11 mouse cellular contexts compared by ENCODE assay signal in the genomic region with DNA sequence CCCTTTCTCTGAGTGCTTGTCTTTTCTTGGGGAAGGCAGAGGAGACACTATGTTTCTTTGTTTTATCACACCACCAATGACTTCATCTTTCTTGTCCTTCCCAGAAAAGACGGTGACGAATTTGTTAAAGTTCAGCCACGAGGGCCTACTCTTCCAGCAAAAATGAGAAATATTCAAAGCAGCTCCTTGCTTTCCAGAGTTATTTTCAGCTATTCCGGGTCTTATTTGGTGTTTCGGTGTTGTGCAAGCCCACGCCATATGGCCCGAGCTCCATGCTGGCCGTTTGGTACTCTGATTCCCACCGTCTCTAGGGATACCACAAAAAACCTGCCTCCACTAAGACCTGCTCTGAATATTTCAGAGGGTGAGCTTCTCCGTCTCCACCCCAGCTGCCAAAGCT. TPM values are rescaled to one million over a fixed set of nuclear protein-coding genes. Genes with fewer than 3 reads are reported as not detected.
DNase-seq lines count a peak whose midpoint lies in the region; ATAC-seq and TF ChIP-seq lines count a peak whose summit lies in the region.
"Had no signal": no experiment of that assay in that cellular context is flagged by ENCODE, and none has a peak within 500 bp of the region (broad histone marks: within the 10 kb centered on the region; RNA-seq: fewer than 3 reads in every experiment).

No protein-coding gene starts in this region.

- no peak overlapping the region for H3K4me2 ChIP-seq in hindbrain, postnatal 0 days (ENCODE audit: low read depth, low read length)
- no peak overlapping the region for H3K4me2 ChIP-seq in liver, embryonic 12.5 days
- H3K4me2 ChIP-seq in forebrain, embryonic 15.5 days (replicated peaks) = no peak overlapping the region

- 30% methylated on average over 10 of the region's 10 CpGs for WGBS in hindbrain, postnatal 0 days
- 69% methylated on average over 10 of the region's 10 CpGs for WGBS in liver, embryonic 12.5 days (ENCODE audit: insufficient replicate concordance)
- WGBS in forebrain, embryonic 15.5 days = 44% methylated on average over 10 of the region's 10 CpGs

- no peak for TF ChIP-seq CTCF in hindbrain, postnatal 0 days (IDR thresholded peaks at IDR 0.05; ENCODE audit: low read depth)

- no peaks in the 10 kb centered on the region for H3K9me3 ChIP-seq in hindbrain, postnatal 0 days (ENCODE audit: low read length)
- no peaks in the 10 kb centered on the region for H3K9me3 ChIP-seq in liver, embryonic 12.5 days (replicated peaks)
- no peaks in the 10 kb centered on the region for H3K9me3 ChIP-seq in forebrain, embryonic 15.5 days

- no peaks in the 10 kb centered on the region for H3K36me3 ChIP-seq in hindbrain, postnatal 0 days (ENCODE audit: insufficient read depth, low read length)
- H3K36me3 ChIP-seq in liver, embryonic 12.5 days = no peaks in the 10 kb centered on the region
- H3K36me3 ChIP-seq in forebrain, embryonic 15.5 days = no peaks in the 10 kb centered on the region

- peak overlapping the region; percentile 68; the same call in 1 of the 2 replicates for H3K27ac ChIP-seq in hindbrain, postnatal 0 days
- no peak overlapping the region for H3K27ac ChIP-seq in liver, embryonic 12.5 days
- no peak overlapping the region for H3K27ac ChIP-seq in forebrain, embryonic 15.5 days (replicated peaks)

- no peaks in the 10 kb centered on the region for H3K27me3 ChIP-seq in hindbrain, postnatal 0 days (ENCODE audit: insufficient read depth, low read length)
- peaks cover 25% of the 10 kb centered on the region for H3K27me3 ChIP-seq in liver, embryonic 12.5 days (replicated peaks)
- H3K27me3 ChIP-seq in forebrain, embryonic 15.5 days = no peaks in the 10 kb centered on the region

- DNase-seq in heart, adult 8-10 months (ENCODE audit: low spot score) = peak; percentile 25
- no peak for DNase-seq in heart, postnatal 4 days
- peak; percentile 33 for DNase-seq in 3134 (ENCODE audit: extremely low read depth, insufficient read length, low spot score)
- peak; percentile 44 for DNase-seq in cerebellum, adult 9-11 months
- peak; percentile 63 for DNase-seq in hindbrain, postnatal 0 days (ENCODE audit: low spot score)
- no peak for DNase-seq in thymus, postnatal 14 days
- DNase-seq: gastrocnemius, postnatal 14 days; kidney, adult 18-20 months had no signal

- peaks cover 24% of the 10 kb centered on the region for H3K4me1 ChIP-seq in hindbrain, postnatal 0 days (ENCODE audit: insufficient read depth, low read length)
- H3K4me1 ChIP-seq in liver, embryonic 12.5 days = 0 out of 2 replicates have a peak, but pooled peaks cover 3% of the 10 kb centered on the region
- H3K4me1 ChIP-seq in forebrain, embryonic 15.5 days = peaks cover 23% of the 10 kb centered on the region

- H3K9ac ChIP-seq in hindbrain, postnatal 0 days (replicated peaks; ENCODE audit: low read length) = no peak overlapping the region
- no peak overlapping the region for H3K9ac ChIP-seq in liver, embryonic 12.5 days
- no peak overlapping the region for H3K9ac ChIP-seq in forebrain, embryonic 15.5 days (replicated peaks)

- ATAC-seq in hindbrain, postnatal 0 days = no peak
- no peak for ATAC-seq in liver, embryonic 12.5 days
- no peak for ATAC-seq in forebrain, embryonic 15.5 days (replicated peaks)

- no peak overlapping the region for H3K4me3 ChIP-seq in hindbrain, postnatal 0 days (ENCODE audit: low read length)
- H3K4me3 ChIP-seq in liver, embryonic 12.5 days = no peak overlapping the region
- no peak overlapping the region for H3K4me3 ChIP-seq in forebrain, embryonic 15.5 days

RNA-seq across cellular contexts. Expression of a gene that starts 32.7 kb away (rescaled TPM):
- under 1 TPM; 0.23 to 0.56 (median 0.44) TPM for total RNA-seq in heart, adult 8-10 months (2022)
- not detected for total RNA-seq in heart, postnatal 4 days (2021)
- total RNA-seq in hindbrain, postnatal 0 days (2014; rRNA removed) = 50.2 and 53.9 TPM in 2 replicates
- polyA plus RNA-seq in hindbrain, postnatal 0 days (2015; fragmentation: Nextera tagmentation; extraction: Ambion mirVana) = 44.9 and 45.2 TPM in 2 replicates
- not detected in 2 replicates for polyA plus RNA-seq in liver, embryonic 12.5 days (2016; fragmentation: Nextera tagmentation; extraction: Ambion mirVana)
- polyA plus RNA-seq in forebrain, embryonic 15.5 days (2015; fragmentation: Nextera tagmentation; extraction: Ambion mirVana) = 11.8 and 14.8 TPM in 2 replicates
- total RNA-seq: neutrophil, adult 5-6 weeks had no signal

Comparison
In these comparisons a context has a peak if more than half of its experiments do, and no peak if none do; other contexts are left out.
1. DNase-seq: peak in heart, adult 8-10 months (single experiment), 3134 (single experiment), cerebellum, adult 9-11 months (single experiment) and hindbrain, postnatal 0 days (single experiment); none in heart, postnatal 4 days (single experiment) and thymus, postnatal 14 days (single experiment).
2. RNA of a gene that starts 32.7 kb away (total RNA-seq): 50.2 to 53.9 TPM in hindbrain, postnatal 0 days; 0.23 to 0.56 TPM in heart, adult 8-10 months and not detected in heart, postnatal 4 days; every median in the first group is over 10 times any median in the second.